Mouse (Mus musculus): Measurements from ENCODE around the gene Ptprb.
A peak's percentile ranks its signal among the peaks of the same experiment; 100 is the strongest.

Ptprb gene

DNA sequence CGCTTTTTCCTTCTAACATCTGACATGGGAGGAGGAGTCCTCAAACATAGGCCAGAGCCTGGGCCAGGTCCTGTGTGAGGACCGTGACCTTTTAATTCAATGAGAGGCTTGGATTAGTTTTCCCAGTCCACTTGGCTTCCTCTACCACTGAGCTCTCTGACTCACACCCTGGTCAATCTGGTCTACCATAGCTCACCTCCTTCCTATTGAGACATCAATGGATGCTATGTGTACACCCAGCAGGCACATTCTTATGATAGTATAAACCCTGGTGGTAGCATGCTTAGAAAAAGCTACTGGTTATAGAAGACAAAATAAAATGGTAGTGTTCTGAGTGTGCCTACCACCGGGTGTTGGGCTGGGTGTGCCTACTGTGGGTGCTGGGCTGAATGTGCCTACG is 21.1 kb downstream of the Ptprb start:
- DNase-seq (ENCODE audit: low spot score in 2 of 2): no peak

DNA sequence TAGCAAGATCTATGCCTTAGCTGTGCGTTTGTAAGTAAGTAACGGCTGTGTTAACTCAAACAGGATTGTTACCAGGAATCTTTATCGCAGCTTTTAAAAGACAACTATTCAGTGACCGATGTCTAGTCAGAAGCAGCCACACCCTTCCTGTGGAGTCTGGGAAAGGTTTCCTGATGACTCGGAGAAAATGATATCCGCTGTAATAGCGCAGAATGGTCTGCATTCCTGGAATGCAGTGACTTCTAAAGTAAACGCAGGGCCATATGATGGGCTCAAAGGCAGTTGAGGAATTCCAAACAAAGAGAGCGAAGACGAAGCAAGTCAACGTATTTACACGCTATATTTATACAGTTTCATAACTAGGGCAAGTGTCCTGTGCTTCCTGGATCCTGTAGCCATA is 22.5 kb downstream of the Ptprb start:
- no peak for DNase-seq (ENCODE audit: low spot score in 2 of 2)

DNA sequence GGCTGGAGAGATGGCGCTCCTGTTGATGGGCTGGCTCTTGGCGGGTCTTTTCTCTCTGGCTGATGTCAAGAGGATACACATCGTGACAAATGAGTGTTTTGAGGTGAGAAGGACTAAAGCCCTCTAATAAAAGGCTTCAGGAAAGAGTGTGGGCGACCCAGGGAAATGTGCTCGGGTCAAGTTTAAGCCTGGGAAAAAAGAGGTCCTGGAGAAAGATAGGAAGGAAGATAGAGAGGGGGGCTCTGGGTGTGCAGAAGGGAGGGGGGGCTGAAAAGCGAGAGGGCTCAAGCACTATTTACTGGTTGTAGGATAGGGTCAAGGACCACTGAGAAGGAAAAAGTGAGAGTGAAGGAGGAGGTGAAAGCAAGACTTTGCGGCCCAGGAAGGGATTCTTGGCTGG is 25.5 kb downstream of the Ptprb start:
- no peak for DNase-seq (ENCODE audit: low spot score in 2 of 2)

DNA sequence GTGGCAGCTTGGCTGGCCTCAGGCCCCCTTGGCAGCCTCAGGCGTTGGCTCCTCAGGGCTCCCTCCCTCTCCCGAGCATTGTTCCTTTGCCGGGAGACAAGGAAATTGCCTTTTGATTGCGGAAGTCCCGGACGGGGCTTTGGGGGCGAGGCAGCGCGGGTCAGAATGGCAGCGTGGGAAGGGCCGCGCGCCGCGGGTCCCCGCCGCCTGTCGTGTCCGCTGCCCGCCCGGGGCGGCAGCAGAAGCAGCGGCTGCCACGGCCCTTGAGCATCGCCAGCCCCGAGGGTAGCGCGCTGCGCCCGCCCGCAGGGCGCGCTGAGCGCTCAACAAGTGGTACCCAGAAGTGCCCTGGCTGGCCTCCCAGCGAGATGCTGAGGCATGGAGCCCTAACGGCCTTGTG is 25.9 kb downstream of the Ptprb start:
- no peak for DNase-seq (ENCODE audit: low spot score in 2 of 2)

DNA sequence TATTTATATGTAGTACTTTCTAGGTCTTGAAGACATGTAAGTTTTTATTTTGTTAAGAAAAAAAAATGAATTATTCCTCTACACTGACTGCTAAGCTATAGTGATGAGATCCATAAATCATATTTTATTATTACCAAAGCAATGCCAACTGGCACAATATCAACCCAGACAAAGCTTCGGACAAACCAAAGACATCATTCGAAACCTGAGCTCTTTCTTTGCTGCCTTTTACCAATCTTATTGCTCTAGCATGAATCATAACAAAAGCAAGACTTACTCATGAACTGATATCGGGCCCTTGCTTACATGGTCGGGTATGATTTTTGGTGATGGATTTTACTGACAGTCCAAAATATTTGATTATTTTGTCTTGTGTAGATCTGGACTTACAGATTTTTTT is 29.0 kb downstream of the Ptprb start:
- no peak for DNase-seq (ENCODE audit: low spot score in 2 of 2)

DNA sequence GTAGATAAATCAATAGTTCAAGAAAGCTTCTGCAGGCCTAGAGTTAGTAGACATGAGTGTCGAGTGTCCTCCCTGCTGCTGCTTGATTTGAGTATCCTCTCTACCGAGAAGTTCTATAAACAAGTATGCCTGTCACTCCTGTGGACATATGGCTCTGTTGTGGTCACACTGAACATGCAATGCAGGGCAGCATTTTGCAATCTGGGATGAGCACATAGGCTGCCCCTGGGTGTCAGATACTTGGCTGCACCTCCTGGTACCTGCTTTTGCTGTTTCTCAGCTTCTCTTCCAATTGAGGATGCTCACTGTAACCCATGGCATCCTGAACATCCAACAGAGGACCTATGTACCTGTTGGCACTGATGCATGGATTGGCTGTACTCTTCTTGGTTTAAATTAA is 34.1 kb downstream of the Ptprb start:
- no peak for DNase-seq (ENCODE audit: low spot score in 2 of 2)

DNA sequence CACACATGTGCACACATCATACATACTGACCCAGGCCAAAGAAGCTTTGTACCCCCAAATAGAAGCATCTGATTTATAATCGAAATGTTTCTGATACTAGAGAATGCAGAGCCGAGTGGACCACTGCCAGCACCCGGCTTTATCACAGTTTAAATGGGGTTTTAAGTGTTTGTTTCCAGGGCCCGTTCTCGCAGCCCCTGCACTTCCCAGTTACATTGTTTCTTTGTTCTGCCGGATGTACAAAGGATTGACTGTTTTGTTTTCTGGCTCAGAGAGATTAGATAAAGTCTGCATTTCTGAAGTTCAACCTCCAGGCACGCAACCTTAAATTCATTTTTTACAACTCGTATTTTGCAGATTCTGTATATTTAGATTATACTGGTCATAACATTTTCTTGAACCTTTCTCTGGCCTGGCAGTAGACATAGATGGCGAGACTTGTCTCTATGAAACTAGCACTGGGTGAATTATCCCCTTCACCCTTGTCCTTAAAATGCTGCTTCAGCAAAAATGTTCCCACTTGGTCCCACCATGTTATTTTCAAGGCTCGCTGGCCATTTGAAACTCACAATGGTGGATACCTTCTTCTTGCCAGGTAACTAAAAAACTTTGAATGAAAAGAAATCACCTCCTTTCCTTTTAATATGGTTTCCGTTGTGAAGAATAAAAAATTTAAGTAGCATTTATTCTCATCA is 35.3 kb downstream of the Ptprb start:
- DNase-seq (ENCODE audit: low spot score in 2 of 2): no peak

DNA sequence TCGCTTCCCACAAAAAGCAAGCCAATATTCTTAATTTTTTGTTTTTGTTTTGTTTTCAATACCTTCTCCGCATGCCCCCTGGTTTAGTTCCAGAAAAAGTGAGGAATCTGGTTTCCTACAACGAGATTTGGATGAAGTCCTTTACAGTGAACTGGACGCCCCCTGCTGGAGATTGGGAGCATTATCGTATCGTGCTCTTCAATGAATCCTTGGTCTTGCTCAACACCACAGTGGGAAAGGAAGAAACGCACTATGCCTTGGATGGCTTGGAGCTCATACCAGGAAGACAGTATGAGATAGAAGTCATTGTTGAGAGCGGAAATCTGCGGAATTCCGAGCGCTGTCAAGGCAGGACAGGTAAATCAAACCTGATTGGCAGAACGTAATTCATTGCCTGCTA is 43.9 kb downstream of the Ptprb start:
- peak; percentile 82 to 87 for DNase-seq (ENCODE audit: low spot score in 2 of 2)

DNA sequence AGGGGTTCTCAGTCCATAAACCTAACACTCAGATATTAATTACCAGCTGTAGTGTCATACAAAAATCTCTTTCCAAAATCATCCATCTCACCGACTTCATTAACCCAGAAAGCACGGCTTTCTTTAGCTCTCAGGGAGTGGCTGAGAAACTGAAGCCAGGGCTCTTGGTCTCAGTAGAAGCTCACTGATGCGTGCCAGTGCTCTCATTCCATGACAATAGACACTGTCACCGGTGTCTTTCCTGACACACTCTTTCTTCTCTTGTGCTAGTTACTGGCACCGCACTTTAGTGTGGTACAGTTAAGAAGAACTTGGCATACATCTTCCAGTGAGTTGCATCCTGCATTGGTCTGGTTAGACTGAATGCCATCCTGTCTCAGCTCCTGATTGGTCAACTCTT is 53.8 kb downstream of the Ptprb start:
- DNase-seq (ENCODE audit: low spot score in 2 of 2): no peak

DNA sequence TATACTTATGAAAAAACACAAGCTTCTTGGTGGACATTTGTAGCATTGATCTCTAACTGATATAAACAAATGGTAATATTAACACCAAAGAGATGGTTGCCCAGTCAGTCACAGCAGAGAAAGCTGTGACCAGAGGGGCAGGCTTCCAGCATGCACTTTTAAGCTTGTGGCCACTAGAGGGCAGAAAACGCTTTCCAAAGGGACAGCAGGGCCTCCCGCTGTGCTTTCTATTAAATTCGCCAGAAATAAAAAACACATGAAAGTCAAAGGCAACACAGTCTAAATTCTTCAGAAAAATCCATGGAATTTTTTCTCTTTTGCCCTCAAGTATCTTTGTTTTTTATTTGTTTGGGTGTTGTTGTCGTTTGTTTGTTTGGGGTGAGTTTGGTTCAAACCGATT is 55.1 kb downstream of the Ptprb start:
- DNase-seq (ENCODE audit: low spot score in 2 of 2): peak; percentile 64 to 83

DNA sequence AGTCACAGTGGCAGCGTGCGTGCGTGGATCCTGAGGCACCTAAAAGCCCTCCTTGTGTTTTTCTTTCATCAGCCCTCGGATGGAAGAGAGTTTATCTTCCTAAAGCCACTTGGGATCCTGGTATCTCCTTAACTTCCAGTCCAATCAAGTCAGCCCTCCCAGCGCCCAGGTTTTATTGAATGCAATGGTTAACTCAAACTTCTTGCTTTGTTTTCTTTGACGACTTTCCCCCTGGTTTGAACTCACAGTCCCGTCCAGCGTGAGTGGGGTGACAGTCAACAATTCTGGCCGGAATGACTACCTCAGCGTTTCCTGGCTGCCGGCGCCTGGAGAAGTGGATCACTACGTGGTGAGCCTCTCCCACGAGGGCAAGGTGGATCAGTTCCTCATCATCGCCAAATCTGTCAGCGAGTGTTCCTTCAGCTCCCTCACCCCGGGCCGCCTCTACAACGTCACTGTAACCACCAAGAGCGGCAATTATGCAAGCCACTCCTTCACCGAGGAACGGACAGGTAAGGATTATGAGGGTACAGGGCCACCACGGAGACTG is 55.7 kb downstream of the Ptprb start:
- DNase-seq (ENCODE audit: low spot score in 2 of 2): no peak

DNA sequence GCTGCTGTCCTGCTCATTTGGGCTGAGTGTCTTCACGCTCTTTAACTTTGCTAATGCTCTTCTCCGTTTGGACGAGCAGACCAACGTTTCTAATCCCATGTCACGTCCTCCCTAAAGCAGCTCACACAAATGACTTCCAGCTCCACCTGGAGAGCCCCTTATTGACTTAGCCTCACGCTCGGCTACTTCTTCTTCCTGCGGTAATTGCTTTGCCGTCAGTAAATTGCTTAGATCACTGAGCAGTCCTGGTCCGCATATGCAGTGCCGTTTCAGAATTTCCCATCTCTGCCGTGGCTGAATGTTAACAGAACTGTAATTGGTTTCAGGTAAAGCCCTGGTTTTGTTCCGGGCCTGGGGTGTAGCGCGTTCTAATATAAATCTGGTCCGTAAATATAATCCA is 58.3 kb downstream of the Ptprb start:
- no peak for DNase-seq (ENCODE audit: low spot score in 2 of 2)

DNA sequence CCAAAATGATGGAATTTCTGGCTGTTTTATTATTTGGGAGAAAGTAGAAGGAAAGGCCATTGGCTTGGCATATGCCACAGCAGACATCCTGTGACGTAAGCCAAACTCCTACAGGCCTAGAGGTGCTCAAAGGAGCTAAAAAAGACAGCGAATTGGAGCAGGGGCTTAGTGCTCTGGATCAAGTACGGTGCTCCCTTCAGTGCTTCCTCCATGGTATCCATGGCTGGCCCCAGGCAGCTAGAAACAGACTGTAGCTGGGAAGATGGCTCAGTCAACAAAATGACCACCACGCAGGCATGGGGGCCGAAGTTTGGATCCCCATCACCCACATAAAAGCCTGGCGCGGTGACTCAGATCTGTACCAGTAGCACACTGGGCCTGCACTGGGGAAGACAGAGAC is 58.8 kb downstream of the Ptprb start:
- no peak for DNase-seq (ENCODE audit: low spot score in 2 of 2)

DNA sequence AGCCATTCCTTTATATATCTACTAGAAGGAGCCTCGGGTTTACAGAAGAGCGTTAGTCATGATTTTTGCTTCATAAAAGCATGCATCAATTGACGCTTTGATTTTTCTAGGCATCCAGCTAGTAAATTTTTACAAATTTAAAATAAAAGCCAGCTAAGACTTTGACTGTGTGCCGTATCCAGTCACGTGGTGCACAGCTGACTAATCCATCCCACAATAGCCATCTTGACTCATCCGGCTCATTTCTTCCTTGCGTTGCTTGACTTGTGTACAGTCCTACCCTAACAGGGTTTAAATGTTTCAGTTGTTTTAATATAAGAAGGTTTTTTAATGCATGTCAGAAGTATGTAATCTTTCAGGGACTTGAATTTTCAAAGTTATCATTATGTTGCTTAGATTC is 60.0 kb downstream of the Ptprb start:
- DNase-seq (ENCODE audit: low spot score in 2 of 2): no peak

DNA sequence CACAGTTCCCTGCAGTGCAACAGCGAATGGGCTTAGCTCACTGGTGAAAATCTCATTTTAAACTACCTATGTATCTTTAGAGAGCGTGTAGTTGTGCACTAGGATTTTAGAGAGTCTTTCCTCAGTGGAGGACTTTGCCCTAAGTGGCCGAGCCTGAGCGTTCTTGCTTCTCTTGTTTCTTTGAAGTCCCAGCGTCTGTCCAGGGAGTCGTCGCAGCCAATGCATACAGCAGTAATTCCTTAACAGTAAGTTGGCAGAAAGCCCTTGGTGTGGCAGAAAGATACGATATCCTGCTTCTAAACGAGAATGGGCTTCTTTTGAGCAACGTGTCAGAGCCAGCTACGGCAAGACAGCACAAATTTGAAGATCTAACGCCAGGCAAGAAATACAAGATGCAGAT is 65.9 kb downstream of the Ptprb start:
- no peak for DNase-seq (ENCODE audit: low spot score in 2 of 2)

DNA sequence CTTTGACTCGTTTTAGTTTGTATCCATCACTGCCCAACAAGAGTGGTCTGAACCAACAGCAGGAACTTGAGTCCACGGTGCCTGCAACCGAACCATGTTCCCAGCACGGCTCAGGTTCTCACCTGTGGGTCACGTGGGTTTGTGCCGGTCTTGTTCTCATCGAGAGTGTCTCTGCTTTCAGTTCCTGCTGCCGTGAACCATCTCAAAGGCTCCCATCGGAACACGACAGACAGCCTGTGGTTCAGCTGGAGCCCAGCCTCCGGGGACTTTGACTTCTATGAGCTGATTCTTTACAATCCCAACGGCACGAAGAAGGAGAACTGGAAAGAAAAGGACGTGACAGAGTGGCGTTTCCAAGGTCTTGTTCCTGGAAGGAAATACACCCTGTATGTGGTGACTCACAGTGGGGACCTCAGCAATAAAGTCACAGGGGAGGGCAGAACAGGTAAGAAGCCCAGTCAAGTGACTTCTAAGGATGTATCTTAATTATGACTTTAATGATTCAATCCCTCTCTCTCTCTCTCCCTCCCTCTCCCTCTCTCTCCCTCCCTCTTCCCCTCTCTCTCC is 71.4 kb downstream of the Ptprb start:
- no peak for DNase-seq (ENCODE audit: low spot score in 2 of 2)

DNA sequence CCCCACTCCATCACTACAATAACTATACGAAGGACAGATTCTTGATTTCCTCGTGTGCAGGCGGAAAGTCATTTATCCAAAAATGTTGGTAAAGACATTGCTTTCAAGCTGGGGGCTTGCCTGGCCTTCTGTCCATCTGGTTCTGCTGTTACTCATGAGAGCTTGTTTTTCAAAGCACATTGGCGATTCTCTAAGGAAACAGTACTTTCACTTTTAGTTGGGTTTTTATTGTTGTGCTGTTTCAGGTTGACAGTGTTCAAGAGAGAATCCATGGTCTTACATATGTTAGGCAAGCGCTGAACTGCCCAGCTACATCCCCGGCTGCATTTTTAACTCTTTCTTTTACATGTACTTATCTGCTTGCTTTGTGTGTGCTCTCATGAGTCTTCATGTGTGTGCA is 73.7 kb downstream of the Ptprb start:
- no peak for DNase-seq (ENCODE audit: low spot score in 2 of 2)

DNA sequence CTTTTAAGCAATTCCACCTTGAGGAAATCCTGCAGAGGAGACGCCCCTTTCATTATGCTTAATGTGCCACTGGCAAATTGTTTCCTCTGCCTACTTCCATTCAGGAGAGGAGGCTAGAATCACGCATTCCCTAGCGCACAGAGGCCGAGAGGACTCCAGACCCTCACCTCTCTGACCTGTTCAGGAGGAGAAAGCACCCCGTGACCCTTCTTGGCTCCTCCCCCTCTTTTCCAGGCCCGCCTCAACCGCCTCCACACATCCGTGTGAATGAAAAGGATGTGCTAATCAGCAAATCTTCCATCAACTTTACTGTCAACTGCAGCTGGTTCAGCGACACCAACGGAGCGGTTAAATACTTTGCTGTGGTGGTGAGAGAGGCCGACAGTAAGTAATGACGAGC is 75.2 kb downstream of the Ptprb start:
- no peak for DNase-seq (ENCODE audit: low spot score in 2 of 2)

DNA sequence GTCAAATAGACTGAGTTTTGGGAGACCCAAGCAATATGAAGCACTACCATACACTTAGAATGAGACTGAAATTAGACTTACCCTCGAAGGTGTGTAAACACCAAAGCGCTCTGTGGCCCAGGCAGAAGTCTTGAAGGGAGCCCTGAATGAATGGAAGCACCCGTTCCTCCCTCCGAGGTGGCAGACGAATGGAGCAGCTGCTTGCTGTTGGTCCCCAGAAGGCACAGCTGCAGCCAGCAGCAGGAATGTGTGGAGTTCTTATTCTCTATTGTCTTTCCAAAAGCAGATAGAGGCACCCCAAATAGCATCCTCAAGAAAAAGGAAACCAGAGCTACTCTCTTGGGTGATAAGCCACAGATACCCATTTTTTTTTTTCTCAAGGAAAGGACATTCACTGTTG is 79.0 kb downstream of the Ptprb start:
- no peak for DNase-seq (ENCODE audit: low spot score in 2 of 2)

DNA sequence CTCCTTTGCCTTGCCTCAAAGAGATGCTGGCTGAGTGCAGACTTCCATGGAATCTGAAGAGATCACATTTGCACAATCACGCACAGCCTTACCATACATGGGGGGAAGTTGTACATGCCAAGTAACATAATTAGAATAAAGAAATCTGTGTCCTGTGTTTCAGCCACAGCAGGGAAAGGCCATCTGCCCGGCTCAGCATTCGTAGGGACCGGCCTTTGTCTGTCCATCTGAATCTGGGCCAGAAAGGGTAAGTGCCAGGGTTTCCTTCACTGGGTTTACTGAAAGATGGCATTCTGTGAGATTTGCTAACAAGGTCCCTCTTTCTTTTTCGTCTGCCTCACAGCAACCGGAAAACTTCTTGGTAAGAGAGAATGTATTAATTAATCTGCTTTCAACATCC is 86.9 kb downstream of the Ptprb start:
- peak; percentile 21 to 39 for DNase-seq (ENCODE audit: low spot score in 2 of 2)

DNA sequence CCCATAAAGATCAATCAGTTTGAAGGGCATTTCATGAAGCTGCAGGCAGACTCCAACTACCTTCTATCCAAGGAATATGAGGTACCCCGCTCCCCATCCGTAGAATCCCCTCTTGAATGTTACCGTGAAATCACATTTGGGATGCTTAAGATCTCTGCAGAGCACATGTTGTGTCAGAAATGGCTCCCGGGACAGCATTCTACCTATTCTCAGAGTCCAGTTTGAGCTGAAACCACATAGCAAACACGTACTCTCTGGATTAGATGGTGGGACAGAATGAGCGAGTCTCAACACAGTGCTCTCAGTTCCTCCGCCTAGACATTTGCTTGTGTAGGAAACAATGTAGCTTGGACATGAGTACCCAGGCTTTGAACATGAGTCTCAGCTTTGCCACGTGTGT is 87.3 kb downstream of the Ptprb start:
- DNase-seq (ENCODE audit: low spot score in 2 of 2): no peak

DNA sequence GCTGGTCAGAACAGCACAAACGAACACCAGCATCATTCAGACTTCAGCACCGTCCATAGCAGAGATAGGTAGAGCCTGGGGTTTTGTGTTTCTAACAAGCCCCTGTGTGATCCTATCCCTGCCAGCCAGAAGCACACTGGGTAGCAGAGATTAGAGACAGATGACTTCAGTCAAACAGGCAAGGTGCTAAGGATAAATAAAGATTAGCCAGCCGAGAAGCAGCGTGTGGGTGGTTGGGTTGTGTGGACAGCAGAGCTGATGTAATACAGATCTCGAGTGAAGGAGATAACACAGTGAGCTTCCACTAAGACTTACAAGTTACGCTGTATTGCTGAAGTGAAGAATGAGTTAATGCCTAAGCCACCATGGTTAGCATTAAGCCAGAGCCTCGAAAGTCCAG is 89.4 kb downstream of the Ptprb start:
- DNase-seq (ENCODE audit: low spot score in 2 of 2): peak; percentile 27 to 41

DNA sequence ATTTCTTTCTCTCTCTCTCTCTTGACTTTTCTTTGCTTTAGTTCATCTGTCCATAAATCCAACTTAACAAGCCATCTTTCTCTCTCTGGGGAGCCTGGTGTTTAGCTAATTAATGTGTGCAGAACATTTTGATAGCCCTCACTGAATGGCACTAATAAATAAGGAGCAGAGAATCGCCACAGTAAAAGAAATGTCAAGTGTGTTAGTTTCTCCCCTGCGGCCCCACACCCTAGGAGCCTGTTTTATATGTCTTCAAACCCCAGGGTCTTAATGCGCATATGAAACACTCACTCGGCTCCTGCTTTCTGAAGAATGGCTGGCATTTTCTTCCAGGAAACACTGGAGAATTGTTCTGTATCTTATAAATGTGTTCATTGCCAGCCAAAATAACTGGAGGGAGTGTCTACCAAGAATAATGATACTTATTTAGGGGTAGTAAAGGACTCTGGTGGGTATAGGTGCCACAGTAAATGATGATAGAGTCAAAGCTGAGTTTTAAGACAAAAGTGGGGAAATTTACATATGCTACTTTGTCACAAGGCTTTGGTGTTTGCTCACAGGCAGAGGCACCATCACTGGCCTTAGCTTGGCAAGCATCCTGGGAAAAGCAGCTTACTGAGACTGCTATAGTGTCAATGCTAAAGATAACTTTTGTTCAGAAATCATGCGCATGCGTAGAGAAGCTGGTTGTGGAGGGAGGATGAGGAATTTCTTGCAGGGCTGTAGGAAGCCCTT is 95.8 kb downstream of the Ptprb start:
- peak in 1 of 2 experiments; percentile 57 for DNase-seq (ENCODE audit: low spot score in 2 of 2)
